Mouse (Mus musculus): Measurements from ENCODE around the gene Mtmr10. TPM values are rescaled to one million over a fixed set of nuclear protein-coding genes. Genes with fewer than 3 reads are reported as not detected.
A peak's percentile ranks its signal among the peaks of the same experiment; 100 is the strongest.

Mtmr10 gene
- polyA plus RNA-seq, 1 experiment from 2014 or later = 11.4 TPM

GRCm38 (mm10) chr7:64356661-64357060 is 69.2 kb downstream of the Mtmr10 start:
- DNase-seq (ENCODE audit: low spot score) = no peak
- 93% methylated on average over 5 of the region's 5 CpGs for WGBS

GRCm38 (mm10) chr7:64357405-64357804 is 70.0 kb downstream of the Mtmr10 start:
- peaks cover 87% of the 10 kb centered on the region for H3K36me3 ChIP-seq (replicated peaks)
- H3K27ac ChIP-seq (replicated peaks) = no peak overlapping the region
- no peaks in the 10 kb centered on the region for H3K27me3 ChIP-seq (replicated peaks; ENCODE audit: low read depth, poor library complexity, severe bottlenecking)
- 86% methylated on average over 9 of the region's 9 CpGs for WGBS
- H3K4me1 ChIP-seq = no peaks in the 10 kb centered on the region
- no peak for DNase-seq (ENCODE audit: low spot score)
- H3K4me3 ChIP-seq = no peak overlapping the region
- H3K9me3 ChIP-seq = no peaks in the 10 kb centered on the region

More at GRCm38 (mm10) chr7:64356661-64357060, 69.2 kb downstream of the Mtmr10 start:
- H3K4me1 ChIP-seq = no peaks in the 10 kb centered on the region
- H3K4me3 ChIP-seq = no peak overlapping the region
- H3K36me3 ChIP-seq (replicated peaks) = peaks cover 85% of the 10 kb centered on the region
- no peak overlapping the region for H3K27ac ChIP-seq (replicated peaks)
- no peaks in the 10 kb centered on the region for H3K27me3 ChIP-seq (replicated peaks; ENCODE audit: low read depth, poor library complexity, severe bottlenecking)
- no peaks in the 10 kb centered on the region for H3K9me3 ChIP-seq

GRCm38 (mm10) chr7:64358666-64359065 is 71.2 kb downstream of the Mtmr10 start:
- peaks cover 87% of the 10 kb centered on the region for H3K36me3 ChIP-seq (replicated peaks)
- H3K27ac ChIP-seq (replicated peaks) = no peak overlapping the region

DNA sequence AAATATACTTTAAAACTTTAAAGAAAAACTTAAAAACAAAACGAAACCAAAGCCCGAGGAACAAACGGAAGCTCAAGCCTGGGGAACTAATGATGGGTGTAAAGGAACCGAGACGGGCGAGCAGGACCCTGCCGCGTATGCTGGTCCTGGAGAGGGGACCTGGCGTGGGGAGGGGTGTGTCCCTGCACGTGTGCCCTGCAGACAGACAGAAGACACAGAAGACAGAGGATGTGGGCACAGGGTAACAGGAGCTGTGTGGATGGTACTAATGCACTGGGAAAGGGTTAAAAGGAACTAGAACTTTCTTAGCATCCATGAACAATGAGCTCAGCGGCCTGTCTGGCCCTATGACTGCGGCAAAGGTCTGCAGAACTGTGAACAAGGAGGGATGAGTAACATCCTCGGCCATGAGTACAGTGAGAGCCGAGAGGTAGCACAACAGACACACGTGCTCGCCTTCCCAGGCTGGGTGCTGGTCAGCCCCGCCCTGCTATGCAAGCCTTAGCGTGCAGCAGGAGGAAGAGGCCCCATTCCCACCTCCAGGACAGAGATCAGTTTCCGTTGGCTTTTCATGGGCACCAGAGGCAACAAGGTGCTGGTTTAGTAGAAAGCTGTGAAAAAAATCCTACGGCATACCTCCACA is 72.6 kb downstream of the Mtmr10 start:
- DNase-seq (ENCODE audit: low spot score) = no peak
- 79% methylated on average over 20 of the region's 20 CpGs for WGBS
- H3K27me3 ChIP-seq (replicated peaks; ENCODE audit: low read depth, poor library complexity, severe bottlenecking) = no peaks in the 10 kb centered on the region
- H3K36me3 ChIP-seq (replicated peaks) = peaks cover 91% of the 10 kb centered on the region
- H3K4me1 ChIP-seq = no peaks in the 10 kb centered on the region
- no peak overlapping the region for H3K4me3 ChIP-seq
- no peak overlapping the region for H3K27ac ChIP-seq (replicated peaks)
- H3K9me3 ChIP-seq = no peaks in the 10 kb centered on the region

More at GRCm38 (mm10) chr7:64358666-64359065, 71.2 kb downstream of the Mtmr10 start:
- Histone ChIP-seq H3K4me1 (no peaks in the 10 kb centered on the region), H3K4me3 (no peak overlapping the region), H3K9me3 (no peaks in the 10 kb centered on the region), H3K27me3 (replicated peaks; ENCODE audit: low read depth, poor library complexity, severe bottlenecking) (no peaks in the 10 kb centered on the region)
- WGBS = 86% methylated on average over 6 of the region's 6 CpGs
- DNase-seq (ENCODE audit: low spot score) = no peak

DNA sequence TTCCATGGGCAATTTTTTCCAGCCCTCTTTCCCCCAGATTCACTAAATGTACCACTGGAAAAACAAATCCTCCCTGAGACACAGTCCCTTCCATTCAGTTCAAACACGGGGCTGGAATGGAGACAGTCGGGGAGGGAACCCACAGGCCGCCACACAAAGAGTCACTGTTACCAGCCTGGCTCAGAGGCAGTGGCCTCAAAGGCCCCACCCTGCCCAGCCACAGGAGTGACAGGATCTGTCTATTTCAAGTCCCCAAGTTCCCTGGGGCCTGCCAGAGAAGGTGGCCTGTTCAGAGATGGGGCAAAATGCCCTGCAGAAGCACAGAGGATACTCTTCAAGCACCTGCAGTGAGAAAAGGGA is 73.1 kb downstream of the Mtmr10 start:
- peaks cover 91% of the 10 kb centered on the region for H3K36me3 ChIP-seq (replicated peaks)
- no peaks in the 10 kb centered on the region for H3K9me3 ChIP-seq
- WGBS = 34% methylated on average over 3 of the region's 3 CpGs
- H3K27me3 ChIP-seq (replicated peaks; ENCODE audit: low read depth, poor library complexity, severe bottlenecking) = no peaks in the 10 kb centered on the region
- H3K27ac ChIP-seq (replicated peaks) = no peak overlapping the region
- H3K4me3 ChIP-seq = no peak overlapping the region
- no peaks in the 10 kb centered on the region for H3K4me1 ChIP-seq
- no peak for DNase-seq (ENCODE audit: low spot score)

DNA sequence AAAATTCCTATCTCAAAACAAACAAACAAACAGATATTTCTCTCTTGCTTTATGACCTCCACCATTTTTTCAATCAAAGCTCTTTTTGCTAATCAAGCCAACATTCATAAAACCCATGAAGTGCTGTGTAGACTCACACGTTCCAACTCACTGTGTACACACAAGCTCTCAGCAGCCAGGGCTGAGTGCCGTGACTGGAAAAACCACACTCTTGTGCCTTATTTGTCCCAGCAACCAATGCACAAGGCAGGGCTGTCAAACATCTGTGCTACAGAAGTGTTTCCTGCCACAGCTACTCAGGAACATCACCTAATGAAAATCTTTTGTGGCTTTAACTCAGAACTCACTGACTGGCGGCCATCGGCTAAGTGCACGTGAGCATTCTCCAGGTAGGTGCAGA is 78.4 kb downstream of the Mtmr10 start:
- Histone ChIP-seq H3K4me1 (no peaks in the 10 kb centered on the region), H3K4me3 (no peak overlapping the region), H3K27me3 (replicated peaks; ENCODE audit: low read depth, poor library complexity, severe bottlenecking) (no peaks in the 10 kb centered on the region), H3K36me3 (replicated peaks) (peaks cover 91% of the 10 kb centered on the region), H3K9me3 (no peaks in the 10 kb centered on the region), H3K27ac (replicated peaks) (no peak overlapping the region)
- DNase-seq (ENCODE audit: low spot score) = no peak
- WGBS = 94% methylated on average over 5 of the region's 5 CpGs

- Histone ChIP-seq H3K36me3 (replicated peaks) (peaks cover 62% of the 10 kb centered on the region), H3K27me3 (replicated peaks; ENCODE audit: low read depth, poor library complexity, severe bottlenecking) (no peaks in the 10 kb centered on the region), H3K9me3 (no peaks in the 10 kb centered on the region), H3K4me1 (peaks cover 14% of the 10 kb centered on the region), H3K4me3 (no peak overlapping the region), H3K27ac (replicated peaks) (no peak overlapping the region)
- 90% methylated on average over 6 of the region's 6 CpGs for WGBS
- no peak for DNase-seq (ENCODE audit: low spot score)
These were observed 82.4 kb downstream of the Mtmr10 start for GRCm38 (mm10) chr7:64369841-64370240.

- WGBS = 91% methylated on average over 23 of the region's 23 CpGs
- DNase-seq (ENCODE audit: low spot score) = no peak
- no peaks in the 10 kb centered on the region for H3K9me3 ChIP-seq
- peaks cover 14% of the 10 kb centered on the region for H3K4me1 ChIP-seq
- H3K4me3 ChIP-seq = peak overlapping the region; percentile 76; the same call in 1 of the 2 replicates
- peaks cover 63% of the 10 kb centered on the region for H3K36me3 ChIP-seq (replicated peaks)
- H3K27ac ChIP-seq (replicated peaks) = no peak overlapping the region
- no peaks in the 10 kb centered on the region for H3K27me3 ChIP-seq (replicated peaks; ENCODE audit: low read depth, poor library complexity, severe bottlenecking)
These were observed 84.8 kb downstream of the Mtmr10 start for GRCm38 (mm10) chr7:64371940-64372878.

DNA sequence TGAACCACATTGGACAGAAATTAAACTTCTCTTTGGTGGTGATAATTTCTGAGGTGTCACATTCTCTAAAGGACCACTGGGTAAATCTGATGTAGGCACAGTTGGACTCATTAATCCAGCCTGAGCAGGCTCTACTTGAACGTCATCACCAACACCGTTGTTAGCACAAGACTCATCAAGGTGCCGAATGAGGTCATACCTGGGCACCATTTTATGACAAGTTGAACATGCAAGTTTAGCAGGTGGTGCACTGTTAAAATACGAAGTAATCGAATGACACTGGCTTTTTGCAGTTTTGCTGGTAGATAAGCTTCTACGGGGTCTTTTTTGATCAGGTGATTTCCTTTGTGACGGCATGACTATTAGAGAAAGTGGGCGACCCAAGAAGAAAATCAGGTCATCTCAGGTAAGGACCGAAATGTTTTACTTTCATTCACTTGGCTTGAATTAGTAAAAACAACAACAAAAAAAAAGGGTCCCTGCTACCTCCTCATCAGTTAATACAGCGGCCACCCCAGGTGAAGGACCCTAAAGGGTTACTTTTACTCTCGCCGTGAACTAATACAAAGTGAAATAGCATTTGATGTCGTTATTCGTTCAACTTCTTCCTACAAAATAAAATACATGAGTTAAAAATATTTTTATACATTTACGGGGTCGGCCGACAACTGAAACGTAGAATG is 85.8 kb downstream of the Mtmr10 start:
- Histone ChIP-seq H3K4me3 (peak overlapping the region; percentile 76), H3K9me3 (no peaks in the 10 kb centered on the region), H3K4me1 (peaks cover 14% of the 10 kb centered on the region), H3K36me3 (replicated peaks) (peaks cover 66% of the 10 kb centered on the region), H3K27ac (replicated peaks) (peak overlapping the region; percentile 92), H3K27me3 (replicated peaks; ENCODE audit: low read depth, poor library complexity, severe bottlenecking) (no peaks in the 10 kb centered on the region)
- no peak for DNase-seq (ENCODE audit: low spot score)
- WGBS = 18% methylated on average over 18 of the region's 18 CpGs

- DNase-seq (ENCODE audit: low spot score) = peak; percentile 89
- peaks cover 66% of the 10 kb centered on the region for H3K36me3 ChIP-seq (replicated peaks)
- peak within 1 kb of the TSS; percentile 92 for H3K27ac ChIP-seq (replicated peaks)
- no peaks in the 10 kb centered on the region for H3K9me3 ChIP-seq
- peaks cover 14% of the 10 kb centered on the region for H3K4me1 ChIP-seq
- no peaks in the 10 kb centered on the region for H3K27me3 ChIP-seq (replicated peaks; ENCODE audit: low read depth, poor library complexity, severe bottlenecking)
- peak within 1 kb of the TSS; percentile 76 for H3K4me3 ChIP-seq
- WGBS = 4% methylated on average over 27 of the region's 27 CpGs
These were observed 86.5 kb downstream of the Mtmr10 start, which contains the start of gene Fan1 for GRCm38 (mm10) chr7:64373830-64374562. Fan1 (minus strand) TSS chr7:64374095.

Measured in embryonic facial prominence, embryonic 10.5 days (tissue).